Mouse (Mus musculus) bone marrow macrophage, adult 2 months (primary cell): ENCODE results near the gene Pitpnc1.

Source experiments
- CTCF ChIP-seq: IDR thresholded peaks from 2 replicates; pipeline ENCODE4 v1.5.1; 2012; ENCODE audit warnings: low read depth, mild to moderate bottlenecking, low read length, moderate library complexity
- POLR2A ChIP-seq: IDR thresholded peaks from 2 replicates; pipeline ENCODE4 v1.6.1; 2012; ENCODE audit warnings: mild to moderate bottlenecking, low read depth, low read length, borderline replicate concordance

GRCm38 (mm10) chr11:107287215-107288185, 183.0 kb downstream of the Pitpnc1 start:
- no peak for TF ChIP-seq CTCF
- no peak for TF ChIP-seq POLR2A
